Mouse (Mus musculus) forebrain, embryonic 14.5 days (tissue): ENCODE results near the gene Ube2r2. TPM values are rescaled to one million over a fixed set of nuclear protein-coding genes. Genes with fewer than 3 reads are reported as not detected.

ENCODE experiments used
- ATAC-seq: fragments of 200-750 bp; cut with Nextera tagmentation; 2 replicates; pipeline ENCODE4 v1.8.0; 2017; ENCODE audit warnings: mild to moderate bottlenecking, moderate library complexity
- DNase-seq: peaks from one replicate; pipeline ENCODE4 v3.0.0-alpha.2; 2015; ENCODE audit warnings: low spot score
- H3K27ac ChIP-seq: fragments of 300-500 bp; sonication (generic); 2 replicates; pipeline ENCODE4 v1.5.1; 2014; ENCODE audit warnings: low read depth, mild to moderate bottlenecking, control low read depth, low read length, moderate library complexity
- H3K27me3 ChIP-seq: fragments of 300-500 bp; sonication (generic); replicated peaks from 2 replicates; pipeline ENCODE4 v1.6.1; 2014; ENCODE audit warnings: low read length, control low read depth, mixed read lengths; ENCODE audit not compliant: control insufficient read depth, insufficient read depth
- H3K36me3 ChIP-seq: fragments of 300-500 bp; sonication (generic); 2 replicates; pipeline ENCODE4 v1.6.1; 2014; ENCODE audit warnings: low read length, control low read depth; ENCODE audit not compliant: control insufficient read depth, insufficient read depth
- H3K4me1 ChIP-seq: fragments of 300-500 bp; sonication (generic); 2 replicates; pipeline ENCODE4 v1.6.1; 2014; ENCODE audit warnings: antibody characterized with exemption, low read length, control low read depth; ENCODE audit not compliant: control insufficient read depth, insufficient read depth
- H3K4me2 ChIP-seq: fragments of 300-500 bp; sonication (generic); 2 replicates; pipeline ENCODE4 v1.6.1; 2014; ENCODE audit warnings: mild to moderate bottlenecking, control low read depth, low read length
- H3K4me3 ChIP-seq: fragments of 300-500 bp; sonication (generic); 2 replicates; pipeline ENCODE4 v1.5.1; 2014; ENCODE audit warnings: low read depth, low read length, control low read depth
- H3K9ac ChIP-seq: fragments of 300-500 bp; sonication (generic); 2 replicates; pipeline ENCODE4 v1.6.1; 2014; ENCODE audit warnings: mild to moderate bottlenecking, low read length, control low read depth, moderate library complexity
- H3K9me3 ChIP-seq: fragments of 300-500 bp; sonication (generic); replicated peaks from 2 replicates; pipeline ENCODE4 v1.6.1; 2016; ENCODE audit warnings: low read length, control low read depth, mixed read lengths; ENCODE audit not compliant: control insufficient read depth
- WGBS: fragments of 180-500 bp; shearing (Covaris S2); extraction: QIAGEN DNeasy Blood & Tissue Kit; methylation state at CpG from one replicate; pipeline ENCODE4 v1.1.7; 2014; 5-methylcytosine and 5-hydroxymethylcytosine counted together
- polyA plus RNA-seq: library from polyadenylated mRNA; unstranded; fragments of >200 nt; fragmentation: Nextera tagmentation; extraction: Ambion mirVana; gene quantifications from 2 replicates; pipeline ENCODE4 v1.2.1, GENCODE M21; 2014

The Ube2r2 gene
- polyA plus RNA-seq, 1 experiment from 2014 or later = 74.3 TPM

DNA sequence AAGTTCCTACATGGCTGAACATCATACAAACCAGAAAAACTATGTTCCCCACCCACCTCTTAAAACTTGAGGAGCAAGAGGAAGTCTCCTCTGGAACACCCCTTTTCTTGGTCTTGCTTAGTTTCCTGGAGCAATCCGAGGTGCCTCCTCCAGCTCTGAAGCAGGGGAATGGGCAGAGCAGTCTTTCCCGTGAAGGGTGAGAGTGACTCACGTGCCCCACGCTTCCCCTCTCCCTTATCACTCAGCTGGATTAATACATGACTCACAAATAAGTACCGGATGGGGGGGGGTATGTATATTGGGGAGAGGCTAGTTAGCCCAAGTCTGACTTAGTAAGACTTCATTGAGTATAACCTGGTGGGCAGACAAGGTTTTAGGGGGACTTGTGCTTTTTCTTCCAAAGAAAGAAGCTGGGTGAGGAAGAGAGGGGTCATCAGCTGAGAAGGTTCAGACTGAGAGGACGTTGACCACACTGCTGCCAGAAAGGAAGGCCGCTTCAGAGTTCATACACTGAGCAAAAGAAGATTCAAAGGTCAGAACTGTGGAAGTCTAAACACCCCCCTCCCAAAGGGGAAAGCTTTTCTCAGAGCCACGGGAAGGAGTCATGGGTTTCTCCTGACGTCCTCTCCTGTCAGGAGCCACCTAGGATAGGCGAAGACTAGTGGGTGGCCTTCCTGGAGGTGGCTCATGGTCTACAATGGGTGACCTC is 26.7 kb upstream of the Ube2r2 start:
- H3K4me3 ChIP-seq = no peak overlapping the region
- peaks cover under 1% of the 10 kb centered on the region for H3K36me3 ChIP-seq
- peaks cover 6% of the 10 kb centered on the region; the same call in 1 of the 2 replicates for H3K4me1 ChIP-seq
- H3K27ac ChIP-seq = no peak overlapping the region
- DNase-seq (no peak), ATAC-seq (no peak)
- no peak overlapping the region for H3K4me2 ChIP-seq
- no peak overlapping the region for H3K9ac ChIP-seq
- H3K9me3 ChIP-seq = no peaks in the 10 kb centered on the region
- WGBS = 89% methylated on average over 10 of the region's 10 CpGs
- H3K27me3 ChIP-seq = no peaks in the 10 kb centered on the region

DNA sequence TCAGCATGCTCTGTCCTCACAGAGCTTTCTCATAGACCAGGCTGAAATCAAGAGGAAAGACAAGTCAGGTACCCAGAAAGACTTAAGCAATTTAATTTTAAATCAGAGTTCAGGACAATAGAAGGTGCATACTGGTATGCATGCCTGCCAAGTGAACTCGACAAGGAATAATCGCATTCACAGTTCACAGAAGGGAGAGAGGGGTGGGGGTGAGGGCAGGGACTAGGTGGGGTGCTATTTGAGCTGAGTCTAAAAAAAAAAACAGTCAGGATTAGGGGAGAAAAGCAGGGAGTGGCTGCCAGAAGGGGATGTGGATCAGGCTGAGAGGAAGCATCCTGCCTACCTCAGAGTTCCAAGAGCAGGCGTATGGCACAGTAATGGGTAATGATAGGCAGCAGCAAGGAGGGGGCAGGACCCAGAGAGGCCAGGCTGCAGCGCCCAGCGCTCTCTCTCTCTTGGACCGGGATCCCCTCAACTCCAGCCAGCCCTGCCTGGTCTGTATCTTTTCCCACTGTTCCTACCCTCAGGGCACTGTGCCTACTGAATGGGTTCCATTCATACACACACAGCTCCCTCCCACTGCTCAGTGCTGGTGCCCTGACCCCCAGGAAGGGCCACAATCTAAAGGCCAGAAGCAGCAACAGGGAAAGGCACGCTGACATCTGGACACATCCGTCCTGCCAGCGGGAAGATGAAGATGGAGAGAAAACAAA is 21.0 kb upstream of the Ube2r2 start:
- H3K27ac ChIP-seq = no peak overlapping the region
- no peak for ATAC-seq
- H3K4me3 ChIP-seq = no peak overlapping the region
- 83% methylated on average over 9 of the region's 9 CpGs for WGBS
- H3K27me3 ChIP-seq = no peaks in the 10 kb centered on the region
- no peak overlapping the region for H3K9ac ChIP-seq
- H3K36me3 ChIP-seq = peaks cover 56% of the 10 kb centered on the region
- H3K9me3 ChIP-seq = no peaks in the 10 kb centered on the region
- no peak overlapping the region for H3K4me2 ChIP-seq
- DNase-seq = no peak
- no peaks in the 10 kb centered on the region for H3K4me1 ChIP-seq

DNA sequence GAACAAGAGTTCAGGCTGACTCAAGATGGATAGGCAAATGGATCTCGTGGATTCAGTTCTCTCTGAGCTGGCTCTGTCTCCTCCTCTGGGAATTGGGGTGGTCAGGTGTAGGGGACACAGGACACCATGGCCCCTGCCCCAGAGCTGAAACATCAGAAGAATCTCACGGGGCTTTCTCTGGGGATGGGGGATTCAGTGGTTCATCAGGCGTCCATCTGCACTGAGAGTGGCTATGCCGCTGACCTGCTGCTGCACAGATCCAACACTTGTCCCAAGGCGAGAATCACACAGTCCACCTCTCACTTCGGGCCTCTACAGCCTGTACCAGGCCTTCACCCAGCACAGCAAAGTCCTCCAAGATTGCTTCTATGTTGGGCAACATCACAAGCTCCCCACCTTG is 20.5 kb upstream of the Ube2r2 start:
- no peak overlapping the region for H3K9ac ChIP-seq
- H3K36me3 ChIP-seq = peaks cover 62% of the 10 kb centered on the region
- no peak overlapping the region for H3K27ac ChIP-seq
- no peak overlapping the region for H3K4me3 ChIP-seq
- H3K9me3 ChIP-seq = no peaks in the 10 kb centered on the region
- no peak overlapping the region for H3K4me2 ChIP-seq
- no peak for DNase-seq
- no peaks in the 10 kb centered on the region for H3K4me1 ChIP-seq
- 90% methylated on average over 6 of the region's 6 CpGs for WGBS
- H3K27me3 ChIP-seq = no peaks in the 10 kb centered on the region
- ATAC-seq = no peak

DNA sequence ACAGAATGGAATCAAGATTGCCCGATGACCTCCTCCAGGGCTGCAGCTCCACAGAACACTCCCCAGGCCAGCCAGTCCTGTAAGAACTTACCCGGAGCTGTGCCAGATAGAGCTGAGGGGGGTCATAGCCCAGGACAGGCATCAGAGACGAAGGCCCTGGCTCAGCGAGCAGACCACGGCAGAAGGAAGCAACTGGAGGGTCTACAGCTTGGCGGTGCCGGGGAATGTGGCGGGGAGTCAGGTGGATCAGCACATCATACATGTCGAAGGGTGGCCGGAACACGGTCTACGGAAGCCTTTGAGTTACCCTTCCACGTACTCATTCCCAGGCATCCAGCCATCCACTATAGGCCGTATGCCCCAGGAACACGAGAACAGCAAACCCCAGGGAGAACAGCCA is 19.8 kb upstream of the Ube2r2 start:
- Histone ChIP-seq H3K4me1 (no peaks in the 10 kb centered on the region), H3K9ac (no peak overlapping the region), H3K4me2 (no peak overlapping the region), H3K27ac (no peak overlapping the region), H3K36me3 (peaks cover 69% of the 10 kb centered on the region), H3K9me3 (no peaks in the 10 kb centered on the region), H3K27me3 (no peaks in the 10 kb centered on the region), H3K4me3 (no peak overlapping the region)
- DNase-seq (no peak), ATAC-seq (no peak)
- 94% methylated on average over 15 of the region's 15 CpGs for WGBS

DNA sequence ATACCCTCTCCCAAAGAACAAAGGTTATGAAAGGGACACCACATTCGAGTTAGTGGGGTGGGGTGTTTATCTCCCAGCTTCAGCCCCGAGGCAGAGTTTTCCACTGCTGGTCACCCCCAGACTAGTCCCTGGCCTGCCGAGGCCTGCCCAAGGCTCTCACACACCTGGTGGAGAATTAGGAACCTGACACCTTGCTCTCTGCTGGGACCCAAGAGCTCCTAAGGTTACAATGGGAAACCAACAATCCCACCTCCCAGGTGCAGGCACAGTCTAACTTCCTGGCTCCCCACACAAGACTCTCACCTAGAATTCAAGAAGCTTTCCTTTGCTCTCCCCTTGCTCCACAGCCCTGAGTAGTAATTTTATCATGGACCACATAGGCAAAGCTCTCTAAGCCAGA is 18.7 kb upstream of the Ube2r2 start:
- H3K36me3 ChIP-seq = peaks cover 78% of the 10 kb centered on the region
- 87% methylated on average over 3 of the region's 3 CpGs for WGBS
- no peak for DNase-seq

DNA sequence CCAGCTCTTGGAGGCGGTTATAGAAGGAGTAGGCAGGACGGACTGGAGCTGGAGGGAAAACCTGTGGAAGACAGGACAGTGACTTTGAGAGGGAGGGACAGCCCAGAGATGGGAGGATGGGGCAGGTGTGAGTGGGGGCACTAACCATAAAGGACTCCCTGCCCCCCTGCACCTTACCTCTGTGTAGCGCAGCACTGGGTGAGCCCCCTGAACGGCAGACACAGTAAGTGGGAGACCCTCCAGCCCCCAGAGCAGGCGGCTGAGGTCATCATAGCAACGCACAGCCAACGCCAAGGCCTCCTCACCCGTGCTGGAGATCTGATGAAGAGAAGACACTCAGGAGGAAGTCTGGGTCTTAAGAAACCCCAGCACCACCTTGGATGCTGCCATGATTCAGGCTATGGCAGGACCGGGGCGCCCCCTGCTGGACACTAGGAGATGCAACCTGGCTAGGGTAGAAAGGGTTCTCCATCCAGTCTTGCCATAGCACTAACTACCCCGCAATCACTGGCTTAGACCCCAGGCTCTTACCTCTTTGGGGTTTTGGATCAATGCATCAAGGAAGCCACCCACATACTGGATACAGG is 16.7 kb upstream of the Ube2r2 start:
- Histone ChIP-seq H3K27me3 (no peaks in the 10 kb centered on the region), H3K4me2 (no peak overlapping the region), H3K9ac (no peak overlapping the region), H3K4me3 (no peak overlapping the region), H3K4me1 (no peaks in the 10 kb centered on the region), H3K9me3 (no peaks in the 10 kb centered on the region), H3K27ac (no peak overlapping the region), H3K36me3 (peaks cover 84% of the 10 kb centered on the region)
- DNase-seq (peak; percentile 65), ATAC-seq (0 out of 2 replicates have a peak, but pooled peaks have one; percentile 22)
- 75% methylated on average over 11 of the region's 11 CpGs for WGBS

More for the DNA sequence above, 18.7 kb upstream of the Ube2r2 start:
- Histone ChIP-seq H3K27ac (no peak overlapping the region), H3K9me3 (no peaks in the 10 kb centered on the region), H3K4me2 (no peak overlapping the region), H3K4me1 (no peaks in the 10 kb centered on the region), H3K9ac (no peak overlapping the region), H3K4me3 (no peak overlapping the region), H3K27me3 (no peaks in the 10 kb centered on the region)
- ATAC-seq = no peak

DNA sequence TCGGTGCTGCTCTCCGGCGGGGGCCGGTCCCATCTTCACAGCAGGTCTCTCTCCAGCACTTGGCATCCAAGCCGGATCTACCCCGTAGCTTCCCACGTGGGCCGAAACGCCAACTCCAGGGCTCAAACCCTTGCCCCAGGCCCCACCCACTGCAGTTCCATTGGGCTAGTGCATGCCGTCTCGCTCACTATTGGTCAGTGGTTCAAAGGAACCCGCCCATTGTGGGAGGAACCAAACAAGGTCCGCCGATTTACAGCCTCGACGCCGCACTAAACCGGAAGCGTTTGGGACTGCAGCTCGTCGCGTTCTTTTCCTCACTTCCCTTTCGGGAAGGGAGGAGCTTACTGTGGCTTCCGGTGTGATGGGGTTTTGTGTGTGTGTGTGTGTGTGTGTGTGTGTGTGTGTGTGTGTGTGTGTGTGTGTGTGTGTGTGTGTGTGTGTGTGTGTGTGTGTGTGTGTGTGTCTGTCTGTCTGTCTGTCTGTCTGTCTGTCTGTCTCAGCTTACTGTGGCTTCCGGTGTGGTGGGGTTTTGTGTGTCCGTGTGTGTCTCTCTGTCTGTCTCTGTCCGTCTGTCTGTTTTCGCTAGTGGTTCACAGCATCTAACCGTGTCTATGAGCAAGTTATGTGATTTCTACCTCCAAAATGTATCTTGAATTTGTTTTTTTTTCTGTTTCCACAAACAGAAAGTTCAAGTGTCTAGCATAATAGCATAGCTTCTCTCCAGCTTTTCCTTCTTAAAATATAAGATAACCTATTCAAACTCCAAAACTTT is 11.2 kb upstream of the Ube2r2 start, which contains the start of gene Nol6:
Gene Nol6 (minus strand): TSS at position 276 of the 772 bp plus-strand sequence.
- no peak within 1 kb of the TSS for H3K27ac ChIP-seq
- peak within 1 kb of the TSS; percentile 67 for H3K9ac ChIP-seq
- H3K27me3 ChIP-seq = no peaks in the 10 kb centered on the region
- no peaks in the 10 kb centered on the region for H3K4me1 ChIP-seq
- ATAC-seq (peak; percentile 100), DNase-seq (peak; percentile 100)
- H3K36me3 ChIP-seq = peaks cover 30% of the 10 kb centered on the region
- peak within 1 kb of the TSS; percentile 83 for H3K4me2 ChIP-seq
- peak within 1 kb of the TSS; percentile 63 for H3K4me3 ChIP-seq
- 3% methylated on average over 29 of the region's 29 CpGs for WGBS
- no peaks in the 10 kb centered on the region for H3K9me3 ChIP-seq

DNA sequence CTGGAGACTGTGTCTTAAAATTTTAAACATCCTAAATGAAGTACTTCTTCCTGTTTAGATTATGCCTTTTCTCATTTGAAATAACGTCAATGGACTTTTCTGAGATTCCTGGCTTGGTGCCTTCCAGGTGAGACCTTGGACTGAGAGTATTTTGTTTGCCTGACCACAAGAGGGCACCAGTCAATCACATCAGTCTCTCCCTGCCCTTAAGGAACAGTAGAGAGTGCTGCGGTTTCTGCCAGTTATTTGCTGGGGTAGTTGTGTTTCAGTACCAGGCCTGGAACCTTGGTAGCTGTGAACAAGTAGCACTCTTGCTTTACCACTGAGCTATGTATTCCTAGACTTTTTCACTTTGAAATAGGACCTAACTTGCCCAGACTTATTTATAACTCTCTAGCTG is 6.1 kb upstream of the Ube2r2 start:
- Histone ChIP-seq H3K9me3 (no peaks in the 10 kb centered on the region), H3K4me2 (no peak overlapping the region), H3K9ac (no peak overlapping the region), H3K27ac (no peak overlapping the region), H3K36me3 (no peaks in the 10 kb centered on the region), H3K4me3 (no peak overlapping the region), H3K4me1 (no peaks in the 10 kb centered on the region), H3K27me3 (no peaks in the 10 kb centered on the region)
- peak; percentile 54; the same call in 1 of the 2 replicates for ATAC-seq
- peak; percentile 72 for DNase-seq
- WGBS = 6% methylated on average over 2 of the region's 2 CpGs
